Mouse (Mus musculus): ENCODE results near the gene Wdr20.

GRCm38 (mm10) chr12:110714215-110714614 is 23.5 kb upstream of the Wdr20 start:
- TF ChIP-seq CTCF (IDR thresholded peaks at IDR 0.05; ENCODE audit: extremely low read depth, insufficient read length, insufficient replicate concordance, low read depth, low read length) (no peak), POLR2A (IDR thresholded peaks at IDR 0.05; ENCODE audit: low read depth, low read length) (no peak)
